Mouse (Mus musculus): ENCODE measurements at regions not wholly inside any gene's neighbourhood (a gene's known extent, or its start where the extent isn't known, plus 50 kb on each side); places are given as distances from the start of the nearest gene placed in this dataset.

DNA sequence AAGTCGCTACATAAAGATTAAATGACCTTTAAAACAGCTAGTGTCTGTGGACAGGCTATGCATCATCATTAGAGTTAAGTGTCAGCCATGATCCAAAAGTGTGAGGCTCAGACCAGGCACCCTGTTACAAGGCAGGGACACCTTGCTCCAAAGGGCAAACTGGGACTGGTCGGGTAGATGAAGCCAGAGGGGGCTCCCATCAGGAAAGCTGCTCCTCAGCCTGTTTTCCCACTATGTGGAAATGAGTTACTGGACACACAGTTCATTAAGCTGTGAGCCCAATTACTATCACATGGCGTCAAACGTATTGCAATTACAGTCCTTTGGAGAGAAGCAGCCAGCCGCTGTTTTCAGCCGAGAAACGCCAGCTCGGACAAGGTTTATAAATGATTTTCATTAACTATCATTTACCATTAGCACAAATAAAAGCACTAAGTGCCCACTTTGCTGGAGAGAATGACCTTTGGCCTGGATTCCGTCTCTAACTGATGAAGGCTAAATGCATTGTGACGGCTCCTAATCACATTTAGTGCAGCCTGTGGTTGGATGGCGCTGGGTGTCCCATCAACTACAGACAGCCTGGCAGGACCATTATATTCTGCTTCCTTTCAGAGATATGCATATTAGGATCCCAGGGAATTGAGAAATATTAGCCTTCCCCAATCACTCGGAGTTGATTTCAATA lies 203.5 kb upstream of the Azi2 start:
- Histone ChIP-seq H3K9me3 (ENCODE audit: control insufficient read depth, low read length) (no peaks in the 10 kb centered on the region), H3K4me1 (replicated peaks; ENCODE audit: control insufficient read depth, insufficient read depth, low read length) (no peaks in the 10 kb centered on the region), H3K36me3 (ENCODE audit: control insufficient read depth, insufficient read depth, low read length) (no peaks in the 10 kb centered on the region), H3K4me3 (ENCODE audit: low read depth, low read length) (no peak overlapping the region), H3K27ac (ENCODE audit: low read depth, low read length) (no peak overlapping the region), H3K4me2 (no peak overlapping the region), H3K27me3 (replicated peaks; ENCODE audit: control insufficient read depth, insufficient read depth, low read length) (no peaks in the 10 kb centered on the region), H3K9ac (ENCODE audit: low read depth, low read length) (no peak overlapping the region)
- 67% methylated on average over 12 of the region's 12 CpGs for WGBS
- ATAC-seq (replicated peaks; ENCODE audit: low FRiP score) = no peak
- no peak for DNase-seq (ENCODE audit: low spot score)

- H3K4me3 ChIP-seq (ENCODE audit: low read depth, low read length) = no peak overlapping the region
- no peaks in the 10 kb centered on the region for H3K27me3 ChIP-seq (replicated peaks; ENCODE audit: control insufficient read depth, insufficient read depth, low read length)
- no peak overlapping the region for H3K9ac ChIP-seq (ENCODE audit: low read depth, low read length)
- H3K27ac ChIP-seq (ENCODE audit: low read depth, low read length) = no peak overlapping the region
- no peaks in the 10 kb centered on the region for H3K36me3 ChIP-seq (ENCODE audit: control insufficient read depth, insufficient read depth, low read length)
- no peak for ATAC-seq (replicated peaks; ENCODE audit: low FRiP score)
- no peak overlapping the region for H3K4me2 ChIP-seq
- H3K4me1 ChIP-seq (replicated peaks; ENCODE audit: control insufficient read depth, insufficient read depth, low read length) = no peaks in the 10 kb centered on the region
- WGBS = 66% methylated on average over 6 of the region's 6 CpGs
- no peaks in the 10 kb centered on the region for H3K9me3 ChIP-seq (ENCODE audit: control insufficient read depth, low read length)
- DNase-seq (ENCODE audit: low spot score) = no peak
Measured at GRCm38 (mm10) chr9:117833586-117833985, 203.9 kb upstream of the Rbms3 start.

DNA sequence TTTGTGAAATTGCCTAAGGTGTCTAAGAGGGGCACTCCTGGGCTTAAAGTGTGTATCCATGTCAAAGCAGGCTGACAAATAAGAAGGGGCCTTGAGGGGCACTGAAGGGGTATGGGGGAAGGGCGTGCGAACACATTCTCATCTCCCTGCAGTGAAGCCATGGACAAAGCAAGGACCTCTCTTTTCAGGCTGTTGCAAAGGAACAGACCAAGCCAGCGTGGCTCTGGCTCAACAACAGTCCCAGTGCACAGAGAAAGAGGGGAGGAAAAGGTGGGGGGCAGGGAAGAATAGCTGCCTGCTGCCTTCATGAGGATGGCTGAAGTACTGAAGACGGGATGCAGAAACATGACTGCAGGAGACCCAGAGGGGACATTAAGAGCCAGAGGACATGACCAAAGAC lies 184.9 kb upstream of the Rbms3 start:
- no peak overlapping the region for H3K4me2 ChIP-seq
- no peaks in the 10 kb centered on the region for H3K27me3 ChIP-seq (replicated peaks; ENCODE audit: control insufficient read depth, insufficient read depth, low read length)
- no peaks in the 10 kb centered on the region for H3K9me3 ChIP-seq (ENCODE audit: control insufficient read depth, low read length)
- no peak overlapping the region for H3K9ac ChIP-seq (ENCODE audit: low read depth, low read length)
- H3K36me3 ChIP-seq (ENCODE audit: control insufficient read depth, insufficient read depth, low read length) = no peaks in the 10 kb centered on the region
- 71% methylated on average over 4 of the region's 4 CpGs for WGBS
- H3K4me3 ChIP-seq (ENCODE audit: low read depth, low read length) = no peak overlapping the region
- H3K4me1 ChIP-seq (replicated peaks; ENCODE audit: control insufficient read depth, insufficient read depth, low read length) = no peaks in the 10 kb centered on the region
- DNase-seq (ENCODE audit: low spot score) (no peak), ATAC-seq (replicated peaks; ENCODE audit: low FRiP score) (no peak)
- no peak overlapping the region for H3K27ac ChIP-seq (ENCODE audit: low read depth, low read length)

GRCm38 (mm10) chr9:117813216-117813615 lies 183.5 kb upstream of the Rbms3 start:
- 78% methylated on average over 9 of the region's 9 CpGs for WGBS
- DNase-seq (ENCODE audit: low spot score) = no peak

GRCm38 (mm10) chr9:117805812-117806211 lies 176.1 kb upstream of the Rbms3 start:
- Histone ChIP-seq H3K4me2 (no peak overlapping the region), H3K27ac (ENCODE audit: low read depth, low read length) (no peak overlapping the region), H3K4me1 (replicated peaks; ENCODE audit: control insufficient read depth, insufficient read depth, low read length) (no peaks in the 10 kb centered on the region), H3K9ac (ENCODE audit: low read depth, low read length) (no peak overlapping the region), H3K36me3 (ENCODE audit: control insufficient read depth, insufficient read depth, low read length) (no peaks in the 10 kb centered on the region), H3K27me3 (replicated peaks; ENCODE audit: control insufficient read depth, insufficient read depth, low read length) (no peaks in the 10 kb centered on the region), H3K9me3 (ENCODE audit: control insufficient read depth, low read length) (peaks cover 4% of the 10 kb centered on the region; the same call in 1 of the 2 replicates), H3K4me3 (ENCODE audit: low read depth, low read length) (no peak overlapping the region)
- 72% methylated on average over 9 of the region's 9 CpGs for WGBS
- DNase-seq (ENCODE audit: low spot score) = no peak
- no peak for ATAC-seq (replicated peaks; ENCODE audit: low FRiP score)

More at GRCm38 (mm10) chr9:117813216-117813615, 183.5 kb upstream of the Rbms3 start:
- ATAC-seq (replicated peaks; ENCODE audit: low FRiP score) = no peak
- Histone ChIP-seq H3K27me3 (replicated peaks; ENCODE audit: control insufficient read depth, insufficient read depth, low read length) (no peaks in the 10 kb centered on the region), H3K4me1 (replicated peaks; ENCODE audit: control insufficient read depth, insufficient read depth, low read length) (no peaks in the 10 kb centered on the region), H3K36me3 (ENCODE audit: control insufficient read depth, insufficient read depth, low read length) (no peaks in the 10 kb centered on the region), H3K4me3 (ENCODE audit: low read depth, low read length) (no peak overlapping the region), H3K9ac (ENCODE audit: low read depth, low read length) (no peak overlapping the region), H3K9me3 (ENCODE audit: control insufficient read depth, low read length) (no peaks in the 10 kb centered on the region), H3K4me2 (no peak overlapping the region), H3K27ac (ENCODE audit: low read depth, low read length) (no peak overlapping the region)

- WGBS = 82% methylated on average over 5 of the region's 5 CpGs
- H3K4me1 ChIP-seq (replicated peaks; ENCODE audit: control insufficient read depth, insufficient read depth, low read length) = no peaks in the 10 kb centered on the region
- no peak overlapping the region for H3K9ac ChIP-seq (ENCODE audit: low read depth, low read length)
- ATAC-seq (replicated peaks; ENCODE audit: low FRiP score) = no peak
- H3K4me3 ChIP-seq (ENCODE audit: low read depth, low read length) = no peak overlapping the region
- DNase-seq (ENCODE audit: low spot score) = no peak
- no peaks in the 10 kb centered on the region for H3K27me3 ChIP-seq (replicated peaks; ENCODE audit: control insufficient read depth, insufficient read depth, low read length)
- no peak overlapping the region for H3K27ac ChIP-seq (ENCODE audit: low read depth, low read length)
- H3K9me3 ChIP-seq (ENCODE audit: control insufficient read depth, low read length) = 0 out of 2 replicates have a peak, but pooled peaks cover 2% of the 10 kb centered on the region
- H3K4me2 ChIP-seq = no peak overlapping the region
- H3K36me3 ChIP-seq (ENCODE audit: control insufficient read depth, insufficient read depth, low read length) = no peaks in the 10 kb centered on the region
Measured at GRCm38 (mm10) chr9:117784186-117784591, 154.5 kb upstream of the Rbms3 start.

GRCm38 (mm10) chr9:117754651-117755050 lies 124.9 kb upstream of the Rbms3 start:
- ATAC-seq (replicated peaks; ENCODE audit: low FRiP score) (no peak), DNase-seq (ENCODE audit: low spot score) (no peak)
- no peaks in the 10 kb centered on the region for H3K36me3 ChIP-seq (ENCODE audit: control insufficient read depth, insufficient read depth, low read length)
- H3K4me3 ChIP-seq (ENCODE audit: low read depth, low read length) = no peak overlapping the region
- no peak overlapping the region for H3K27ac ChIP-seq (ENCODE audit: low read depth, low read length)
- no peak overlapping the region for H3K9ac ChIP-seq (ENCODE audit: low read depth, low read length)
- no peaks in the 10 kb centered on the region for H3K9me3 ChIP-seq (ENCODE audit: control insufficient read depth, low read length)
- 79% methylated on average over 6 of the region's 6 CpGs for WGBS
- no peaks in the 10 kb centered on the region for H3K4me1 ChIP-seq (replicated peaks; ENCODE audit: control insufficient read depth, insufficient read depth, low read length)
- no peak overlapping the region for H3K4me2 ChIP-seq
- no peaks in the 10 kb centered on the region for H3K27me3 ChIP-seq (replicated peaks; ENCODE audit: control insufficient read depth, insufficient read depth, low read length)

GRCm38 (mm10) chr9:117753466-117753865 lies 123.8 kb upstream of the Rbms3 start:
- 68% methylated on average over 3 of the region's 3 CpGs for WGBS
- Histone ChIP-seq H3K4me2 (no peak overlapping the region), H3K4me1 (replicated peaks; ENCODE audit: control insufficient read depth, insufficient read depth, low read length) (no peaks in the 10 kb centered on the region), H3K4me3 (ENCODE audit: low read depth, low read length) (no peak overlapping the region), H3K36me3 (ENCODE audit: control insufficient read depth, insufficient read depth, low read length) (no peaks in the 10 kb centered on the region), H3K27ac (ENCODE audit: low read depth, low read length) (no peak overlapping the region), H3K9ac (ENCODE audit: low read depth, low read length) (no peak overlapping the region), H3K9me3 (ENCODE audit: control insufficient read depth, low read length) (no peaks in the 10 kb centered on the region), H3K27me3 (replicated peaks; ENCODE audit: control insufficient read depth, insufficient read depth, low read length) (no peaks in the 10 kb centered on the region)
- ATAC-seq (replicated peaks; ENCODE audit: low FRiP score) = no peak
- DNase-seq (ENCODE audit: low spot score) = no peak

DNA sequence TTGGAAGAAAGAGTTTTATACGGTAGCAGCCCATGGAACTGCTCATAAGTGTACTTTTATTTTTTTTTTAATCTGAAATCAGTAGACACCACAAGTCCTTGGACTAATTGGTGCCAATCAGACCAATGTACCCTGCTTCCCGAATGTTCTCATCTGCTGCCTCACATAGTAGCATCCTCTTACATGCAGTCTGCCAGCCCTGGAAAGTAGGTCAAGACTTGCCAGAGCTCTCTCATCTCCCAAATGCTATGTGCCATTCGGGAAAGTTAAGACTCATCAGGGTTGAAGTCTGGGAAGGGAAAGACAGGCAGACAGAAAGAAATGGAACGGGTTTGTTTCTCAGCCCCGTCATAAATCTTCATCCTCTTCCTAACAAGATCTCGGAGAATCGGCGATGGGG lies 115.2 kb upstream of the Rbms3 start:
- H3K27ac ChIP-seq (ENCODE audit: low read depth, low read length) = no peak overlapping the region
- no peaks in the 10 kb centered on the region for H3K27me3 ChIP-seq (replicated peaks; ENCODE audit: control insufficient read depth, insufficient read depth, low read length)
- no peak for ATAC-seq (replicated peaks; ENCODE audit: low FRiP score)
- no peaks in the 10 kb centered on the region for H3K36me3 ChIP-seq (ENCODE audit: control insufficient read depth, insufficient read depth, low read length)
- no peak overlapping the region for H3K4me3 ChIP-seq (ENCODE audit: low read depth, low read length)
- no peaks in the 10 kb centered on the region for H3K9me3 ChIP-seq (ENCODE audit: control insufficient read depth, low read length)
- WGBS = 89% methylated on average over 8 of the region's 8 CpGs
- no peak overlapping the region for H3K4me2 ChIP-seq
- H3K9ac ChIP-seq (ENCODE audit: low read depth, low read length) = no peak overlapping the region
- no peak for DNase-seq (ENCODE audit: low spot score)
- H3K4me1 ChIP-seq (replicated peaks; ENCODE audit: control insufficient read depth, insufficient read depth, low read length) = no peaks in the 10 kb centered on the region
